Mouse (Mus musculus) gastrocnemius, postnatal 4 days (tissue): ENCODE measurements around the gene Creld2. TPM values are rescaled to one million over a fixed set of nuclear protein-coding genes. Genes with fewer than 3 reads are reported as not detected.

Source experiments
- DNase-seq, 2 experiments: peaks; one replicate each; pipeline ENCODE4 v3.0.0; 2021 to 2022; ENCODE audit warnings: low spot score in 2 of 2, mixed read lengths in 2 of 2
- total RNA-seq, 2 experiments: library from RNA; stranded (reverse); gene quantifications; 2 replicates each; pipeline ENCODE4 v1.2.3; 2021

Creld2 gene
- total RNA-seq, 2 experiments from 2014 or later: 20.8 to 22.0 TPM

GRCm38 (mm10) chr15:88851507-88852149 is 32.2 kb downstream of the Creld2 start:
- DNase-seq: no peak

- DNase-seq: no peak
These were observed 33.7 kb downstream of the Creld2 start for GRCm38 (mm10) chr15:88853106-88853505.

GRCm38 (mm10) chr15:88854119-88854968 is 34.9 kb downstream of the Creld2 start:
- no peak for DNase-seq

GRCm38 (mm10) chr15:88854969-88855830 is 35.8 kb downstream of the Creld2 start:
- DNase-seq: no peak

GRCm38 (mm10) chr15:88855896-88856417 is 36.5 kb downstream of the Creld2 start:
- no peak for DNase-seq

- no peak for DNase-seq
These were observed 37.2 kb downstream of the Creld2 start for GRCm38 (mm10) chr15:88856613-88857012.

- no peak for DNase-seq
These were observed 37.9 kb downstream of the Creld2 start for GRCm38 (mm10) chr15:88857361-88857760.

- DNase-seq: no peak
These were observed 38.7 kb downstream of the Creld2 start for GRCm38 (mm10) chr15:88858141-88858541.

- DNase-seq: no peak
These were observed 39.3 kb downstream of the Creld2 start for GRCm38 (mm10) chr15:88858707-88859106.

GRCm38 (mm10) chr15:88859206-88859970 is 39.9 kb downstream of the Creld2 start:
- DNase-seq: no peak

GRCm38 (mm10) chr15:88860781-88861180 is 41.3 kb downstream of the Creld2 start:
- no peak for DNase-seq

GRCm38 (mm10) chr15:88861772-88862622 is 42.6 kb downstream of the Creld2 start, which contains the start of gene Pim3:
Gene Pim3, plus strand, starts transcription at chr15:88862186.
- DNase-seq: peak; percentile 89 to 95

- DNase-seq: peak; percentile 44 to 59
These were observed 43.6 kb downstream of the Creld2 start for GRCm38 (mm10) chr15:88862881-88863694.

- DNase-seq: peak; percentile 70 to 89
These were observed 44.3 kb downstream of the Creld2 start for GRCm38 (mm10) chr15:88863695-88864231.

GRCm38 (mm10) chr15:88864270-88865030 is 45.0 kb downstream of the Creld2 start:
- DNase-seq: no peak

- no peak for DNase-seq
These were observed 45.6 kb downstream of the Creld2 start for GRCm38 (mm10) chr15:88865061-88865460.

- DNase-seq: no peak
These were observed 46.6 kb downstream of the Creld2 start for GRCm38 (mm10) chr15:88865888-88866695.
